Mouse (Mus musculus): ENCODE results near the gene Dis3l2.

DNA sequence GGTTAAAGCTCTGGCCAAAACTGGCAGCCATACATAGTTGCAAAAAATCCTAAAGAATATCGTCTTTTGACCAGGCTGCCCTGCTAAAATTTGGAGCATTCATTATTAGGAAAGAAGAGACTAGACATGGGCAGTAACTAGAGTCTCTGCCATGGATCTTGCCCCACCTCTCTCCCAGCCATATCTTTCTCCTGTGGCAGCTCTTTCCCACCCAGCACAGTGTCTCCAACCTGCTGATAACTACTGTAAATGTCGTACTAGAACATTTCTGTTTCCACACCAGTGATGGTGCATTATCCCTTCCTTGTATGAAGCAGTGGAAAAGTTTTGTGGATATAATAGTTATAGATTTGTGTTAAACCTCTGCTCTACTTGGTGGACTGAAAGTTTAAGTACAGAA, 147.1 kb downstream of the Dis3l2 start:
- TF ChIP-seq CTCF (IDR thresholded peaks at IDR 0.05; ENCODE audit: low read depth) = no peak
- TF ChIP-seq EP300 (IDR thresholded peaks at IDR 0.05; ENCODE audit: low read depth) = no peak
